Mouse (Mus musculus): ENCODE measurements around the gene Slc19a1. TPM values are rescaled to one million over a fixed set of nuclear protein-coding genes. Genes with fewer than 3 reads are reported as not detected.

Gene Slc19a1
- 29.0 and 32.5 TPM in 2 replicates for polyA plus RNA-seq (2015; fragmentation: Nextera tagmentation; extraction: Ambion mirVana)

DNA sequence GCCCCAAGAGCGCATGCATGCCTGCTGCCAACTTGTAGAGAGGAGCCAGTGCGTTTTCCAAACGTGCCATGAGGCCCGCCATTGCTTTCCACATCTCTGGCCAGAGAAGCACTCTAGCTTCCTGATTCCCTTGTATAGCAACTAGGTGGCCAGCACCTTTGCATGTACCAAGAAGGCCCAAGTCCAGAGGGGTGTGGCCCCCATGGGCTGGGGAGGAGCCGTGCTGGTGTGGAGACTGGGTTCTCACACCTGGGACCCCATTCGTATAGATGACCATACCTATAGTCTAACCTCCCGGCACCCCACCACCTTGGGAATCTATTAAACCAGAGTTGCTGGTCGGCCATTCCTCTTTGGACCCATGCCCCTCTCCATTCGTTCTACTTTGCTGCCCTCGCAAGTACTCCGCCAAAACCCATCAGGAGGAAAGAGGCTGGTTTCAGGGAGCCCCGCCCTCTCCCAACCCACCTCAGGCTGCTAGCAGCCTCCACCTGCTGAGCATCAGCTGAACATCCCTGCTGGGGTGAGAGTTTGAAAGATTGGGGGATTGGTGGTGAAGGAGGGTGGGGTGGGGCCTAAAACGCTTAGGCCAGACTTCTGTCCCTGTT lies at the start of gene Slc19a1:
Gene Slc19a1 (plus strand): TSS at position 474 of the 608 bp plus-strand sequence.
- Histone ChIP-seq H3K27ac (replicated peaks) (no peak within 1 kb of the TSS), H3K4me1 (peaks cover 31% of the 10 kb centered on the region), H3K4me2 (replicated peaks) (peak within 1 kb of the TSS; percentile 86), H3K36me3 (no peaks in the 10 kb centered on the region), H3K4me3 (replicated peaks) (peak within 1 kb of the TSS; percentile 62), H3K9ac (peak within 1 kb of the TSS; percentile 59), H3K27me3 (no peaks in the 10 kb centered on the region), H3K9me3 (replicated peaks) (no peaks in the 10 kb centered on the region)
- 40% methylated on average over 13 of the region's 13 CpGs for WGBS
- no peak for ATAC-seq (ENCODE audit: insufficient number of reproducible peaks, low FRiP score, low TSS enrichment, low read depth)

DNA sequence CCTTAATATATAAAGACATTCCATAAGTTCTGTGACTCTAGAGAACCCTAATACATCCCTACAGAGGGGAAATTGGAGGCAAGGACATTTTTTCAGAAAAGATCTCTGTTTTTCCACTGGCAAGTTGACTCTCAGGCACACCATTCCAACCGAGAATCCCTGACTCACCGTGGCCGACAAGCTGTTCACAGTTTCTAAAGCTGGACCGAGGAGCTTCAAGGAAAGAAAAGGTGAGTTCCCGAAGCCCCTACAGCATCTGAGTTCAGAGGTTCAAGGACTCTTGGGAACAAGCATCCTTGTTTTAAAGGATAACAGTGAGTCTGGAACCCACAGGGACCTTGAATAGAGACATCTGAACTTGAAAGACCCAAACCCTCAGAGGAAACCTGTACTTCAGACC lies 43.5 kb upstream of the Slc19a1 start:
- Histone ChIP-seq H3K4me2 (replicated peaks) (no peak overlapping the region), H3K27me3 (no peaks in the 10 kb centered on the region), H3K9me3 (replicated peaks) (no peaks in the 10 kb centered on the region), H3K4me1 (no peaks in the 10 kb centered on the region), H3K4me3 (replicated peaks) (no peak overlapping the region), H3K36me3 (no peaks in the 10 kb centered on the region), H3K27ac (replicated peaks) (no peak overlapping the region), H3K9ac (no peak overlapping the region)
- WGBS, result 89% methylated on average over 5 of the region's 5 CpGs
- no peak for ATAC-seq (ENCODE audit: insufficient number of reproducible peaks, low FRiP score, low TSS enrichment, low read depth)

DNA sequence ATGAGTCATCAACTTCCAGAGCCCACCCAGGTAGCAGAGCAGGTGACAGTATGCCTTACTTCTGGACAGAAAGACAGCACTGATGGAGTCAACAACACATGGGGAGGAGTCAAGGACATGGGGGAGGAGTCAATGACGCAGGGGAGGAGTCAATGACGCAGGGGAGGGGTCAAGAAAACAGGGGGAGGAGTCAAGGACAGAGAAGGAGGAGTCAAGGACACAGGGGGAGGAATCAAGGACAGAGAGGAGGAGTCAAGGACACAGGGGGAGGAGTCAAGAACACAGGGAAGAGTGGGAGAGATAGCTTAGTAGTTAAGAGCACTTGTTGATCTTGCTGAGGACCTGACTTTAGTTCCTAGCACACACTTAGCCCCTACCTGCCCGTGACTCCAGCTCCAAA lies 39.6 kb upstream of the Slc19a1 start:
- Histone ChIP-seq H3K4me1 (no peaks in the 10 kb centered on the region), H3K4me2 (replicated peaks) (no peak overlapping the region), H3K9me3 (replicated peaks) (no peaks in the 10 kb centered on the region; the same call in 1 of the 2 replicates), H3K4me3 (replicated peaks) (no peak overlapping the region), H3K36me3 (no peaks in the 10 kb centered on the region), H3K27ac (replicated peaks) (no peak overlapping the region), H3K9ac (no peak overlapping the region), H3K27me3 (no peaks in the 10 kb centered on the region)
- WGBS, result 59% methylated on average over 3 of the region's 3 CpGs
- no peak for ATAC-seq (ENCODE audit: insufficient number of reproducible peaks, low FRiP score, low TSS enrichment, low read depth)

DNA sequence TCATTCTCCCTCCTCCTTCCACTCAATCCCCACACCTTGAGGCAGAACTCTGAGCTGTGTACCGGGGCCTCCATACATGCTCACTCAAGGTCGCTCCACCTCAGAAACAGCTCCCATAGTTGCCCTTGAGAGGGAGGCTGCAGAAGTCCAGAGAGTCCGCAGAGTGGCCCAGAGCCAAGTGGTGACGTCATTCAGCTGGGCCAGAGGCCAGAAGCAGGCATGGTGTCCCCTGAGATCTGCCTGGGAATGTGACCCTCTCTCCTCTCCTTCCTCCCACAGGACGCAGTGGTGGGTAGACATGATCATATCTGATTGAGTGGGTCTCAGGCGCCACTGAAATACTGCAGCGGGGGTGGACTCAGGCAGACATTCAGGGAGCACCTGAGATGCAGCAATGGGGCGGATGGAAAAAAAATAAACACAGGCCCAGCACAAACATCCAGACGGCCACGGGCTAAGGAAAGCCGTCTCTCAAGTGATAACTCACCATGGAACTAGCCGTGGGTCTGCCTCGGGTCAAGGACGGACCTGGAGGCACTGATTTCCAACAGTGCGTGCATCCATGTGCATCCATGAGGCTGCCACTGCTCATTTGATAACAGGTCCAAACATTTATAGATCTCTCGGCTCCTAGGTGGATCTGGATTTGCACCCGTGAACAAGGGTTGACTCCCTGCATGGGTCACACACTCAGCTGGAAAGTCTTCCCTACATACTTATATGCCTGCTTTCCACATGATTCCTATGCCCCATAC lies 34.1 kb upstream of the Slc19a1 start:
- no peaks in the 10 kb centered on the region for H3K27me3 ChIP-seq
- no peak overlapping the region for H3K4me2 ChIP-seq (replicated peaks)
- no peaks in the 10 kb centered on the region for H3K4me1 ChIP-seq
- no peak overlapping the region for H3K4me3 ChIP-seq (replicated peaks)
- no peak overlapping the region for H3K27ac ChIP-seq (replicated peaks)
- H3K9ac ChIP-seq, result no peak overlapping the region
- H3K9me3 ChIP-seq (replicated peaks), result no peaks in the 10 kb centered on the region; the same call in 1 of the 2 replicates
- H3K36me3 ChIP-seq, result no peaks in the 10 kb centered on the region
- WGBS, result 69% methylated on average over 17 of the region's 17 CpGs
- no peak; the same call in 1 of the 2 replicates for ATAC-seq (ENCODE audit: insufficient number of reproducible peaks, low FRiP score, low TSS enrichment, low read depth)

DNA sequence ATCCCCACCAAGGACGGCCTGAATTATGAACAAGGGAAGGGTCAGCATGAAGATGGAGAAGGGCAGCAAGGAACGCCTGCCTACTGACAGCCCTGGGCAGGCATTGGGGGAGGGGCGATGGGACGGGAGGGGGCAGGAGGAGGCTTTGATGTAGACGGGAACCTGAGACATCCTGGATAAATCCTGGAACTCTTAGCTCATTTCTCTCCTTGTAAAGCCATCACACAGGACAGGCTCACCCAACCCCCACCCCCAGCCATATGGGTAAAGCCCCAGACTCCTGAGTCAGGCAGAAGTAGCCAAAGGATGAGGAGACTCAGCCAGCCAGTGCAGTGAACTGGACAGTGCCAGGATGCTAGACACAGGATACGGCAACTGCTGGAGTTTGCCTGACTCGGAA lies 27.1 kb upstream of the Slc19a1 start:
- no peak overlapping the region for H3K4me2 ChIP-seq (replicated peaks)
- H3K36me3 ChIP-seq, result no peaks in the 10 kb centered on the region
- no peak overlapping the region for H3K4me3 ChIP-seq (replicated peaks)
- H3K9me3 ChIP-seq (replicated peaks), result no peaks in the 10 kb centered on the region
- H3K4me1 ChIP-seq, result peaks cover 11% of the 10 kb centered on the region
- no peaks in the 10 kb centered on the region for H3K27me3 ChIP-seq
- WGBS, result 19% methylated on average over 7 of the region's 7 CpGs
- no peak overlapping the region for H3K27ac ChIP-seq (replicated peaks)
- H3K9ac ChIP-seq, result no peak overlapping the region
- ATAC-seq (ENCODE audit: insufficient number of reproducible peaks, low FRiP score, low TSS enrichment, low read depth), result no peak

DNA sequence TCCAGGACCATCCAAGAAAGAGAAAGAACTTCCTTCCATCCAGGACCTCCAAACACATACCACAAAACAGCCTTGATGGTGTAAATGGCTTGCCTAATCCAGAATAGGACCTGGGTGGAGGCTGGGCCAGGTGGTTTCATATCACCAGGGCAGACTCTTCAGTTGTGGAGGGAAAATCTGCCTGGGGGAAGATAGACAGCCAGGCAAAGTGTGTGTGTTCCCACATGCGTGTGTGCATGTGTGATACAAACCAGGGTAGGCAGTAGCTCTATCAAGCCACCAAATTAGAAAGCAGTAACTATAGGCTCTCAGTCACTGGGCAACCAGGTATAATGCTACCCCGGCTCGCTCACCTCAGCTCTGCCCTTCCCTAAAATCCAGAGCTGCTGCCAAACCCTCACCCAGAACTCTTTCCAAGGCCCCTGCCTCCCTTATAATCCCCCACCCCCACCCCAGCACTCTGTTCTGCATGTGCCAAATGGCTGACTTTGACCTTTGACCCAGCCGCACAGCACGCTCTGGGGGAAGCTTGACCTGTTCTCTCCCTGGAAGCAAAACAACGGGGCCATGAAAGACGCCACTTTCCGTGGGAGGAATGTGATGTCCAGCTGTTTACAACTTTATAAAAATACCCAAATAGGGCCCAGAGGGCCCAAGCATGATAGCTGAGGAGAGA lies 24.5 kb upstream of the Slc19a1 start:
- no peaks in the 10 kb centered on the region for H3K27me3 ChIP-seq
- 33% methylated on average over 8 of the region's 8 CpGs for WGBS
- no peaks in the 10 kb centered on the region for H3K9me3 ChIP-seq (replicated peaks)
- ATAC-seq (ENCODE audit: insufficient number of reproducible peaks, low FRiP score, low TSS enrichment, low read depth), result no peak
- H3K4me3 ChIP-seq (replicated peaks), result no peak overlapping the region
- H3K4me1 ChIP-seq, result peaks cover 11% of the 10 kb centered on the region
- no peaks in the 10 kb centered on the region for H3K36me3 ChIP-seq
- H3K4me2 ChIP-seq (replicated peaks), result no peak overlapping the region
- H3K9ac ChIP-seq, result no peak overlapping the region
- no peak overlapping the region for H3K27ac ChIP-seq (replicated peaks)

DNA sequence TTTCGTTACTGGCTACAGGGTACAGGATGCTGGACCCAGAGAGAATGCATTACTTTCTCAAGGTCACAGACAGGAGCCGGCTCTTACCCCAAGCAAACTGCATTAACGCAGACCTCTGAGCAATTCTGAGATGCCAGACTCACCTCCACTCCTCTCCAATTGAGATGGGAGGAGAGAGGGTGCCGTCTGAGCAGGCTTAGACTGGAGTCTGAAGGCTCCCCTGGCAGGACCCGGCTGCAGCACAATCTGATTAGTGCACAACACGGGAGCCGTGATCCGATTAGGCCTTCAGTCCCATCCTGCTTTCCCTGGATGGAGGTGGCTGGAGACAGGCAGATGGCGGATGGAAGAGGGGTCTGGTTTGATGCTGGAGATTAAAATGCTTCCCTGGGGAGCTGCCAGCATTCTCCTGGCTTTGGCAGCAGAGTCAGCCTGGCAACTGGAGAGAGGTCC lies 23.9 kb upstream of the Slc19a1 start:
- Histone ChIP-seq H3K27me3 (no peaks in the 10 kb centered on the region), H3K4me1 (peaks cover 11% of the 10 kb centered on the region), H3K36me3 (no peaks in the 10 kb centered on the region), H3K4me3 (replicated peaks) (no peak overlapping the region), H3K27ac (replicated peaks) (no peak overlapping the region), H3K9ac (no peak overlapping the region), H3K9me3 (replicated peaks) (no peaks in the 10 kb centered on the region), H3K4me2 (replicated peaks) (no peak overlapping the region)
- no peak for ATAC-seq (ENCODE audit: insufficient number of reproducible peaks, low FRiP score, low TSS enrichment, low read depth)
- WGBS, result 20% methylated on average over 9 of the region's 9 CpGs

DNA sequence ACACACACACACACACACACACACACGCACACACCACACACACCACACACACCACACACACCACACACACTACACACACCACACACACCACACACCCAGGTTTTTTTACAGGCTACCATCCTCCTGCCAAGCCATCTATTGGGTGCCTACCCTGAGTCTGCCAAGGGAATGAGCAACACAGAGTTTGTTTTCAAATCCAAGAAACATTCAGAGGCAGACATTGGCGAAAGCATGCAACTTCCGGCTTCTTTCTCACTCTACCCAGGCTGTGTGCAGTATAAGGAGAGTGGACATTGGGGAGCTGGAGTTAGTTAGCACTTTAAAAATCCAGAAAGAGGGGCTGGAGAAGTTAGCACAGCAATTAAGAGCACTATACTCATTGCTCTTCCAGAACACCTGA lies 23.3 kb upstream of the Slc19a1 start:
- Histone ChIP-seq H3K36me3 (no peaks in the 10 kb centered on the region), H3K9me3 (replicated peaks) (no peaks in the 10 kb centered on the region), H3K27ac (replicated peaks) (no peak overlapping the region), H3K27me3 (no peaks in the 10 kb centered on the region), H3K9ac (no peak overlapping the region), H3K4me3 (replicated peaks) (no peak overlapping the region), H3K4me1 (peaks cover 11% of the 10 kb centered on the region), H3K4me2 (replicated peaks) (no peak overlapping the region)
- ATAC-seq (ENCODE audit: insufficient number of reproducible peaks, low FRiP score, low TSS enrichment, low read depth), result no peak
- WGBS, result 86% methylated on average over 2 of the region's 3 CpGs

DNA sequence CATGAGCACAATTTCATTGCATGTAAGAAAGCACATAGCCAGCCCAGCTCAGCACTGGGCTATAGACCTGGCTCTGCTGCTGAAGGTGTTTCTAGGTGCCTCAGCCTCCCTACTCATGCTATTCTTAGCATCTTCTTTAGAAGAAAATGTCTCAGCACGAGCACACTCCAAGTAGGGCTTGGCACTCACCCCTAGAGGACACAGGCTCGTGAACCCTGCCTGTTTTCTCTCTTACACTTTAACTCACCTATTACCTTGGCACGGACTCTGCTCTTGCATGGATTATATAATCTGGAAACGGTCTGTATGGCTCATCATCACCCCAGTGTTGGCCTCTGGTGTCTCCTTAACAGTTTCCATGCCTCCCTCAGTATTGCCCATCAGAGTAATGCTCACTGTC lies 20.4 kb upstream of the Slc19a1 start:
- Histone ChIP-seq H3K9me3 (replicated peaks) (no peaks in the 10 kb centered on the region), H3K27ac (replicated peaks) (no peak overlapping the region), H3K4me3 (replicated peaks) (no peak overlapping the region), H3K9ac (no peak overlapping the region), H3K27me3 (no peaks in the 10 kb centered on the region), H3K36me3 (no peaks in the 10 kb centered on the region), H3K4me2 (replicated peaks) (no peak overlapping the region), H3K4me1 (peaks cover 11% of the 10 kb centered on the region)
- no peak for ATAC-seq (ENCODE audit: insufficient number of reproducible peaks, low FRiP score, low TSS enrichment, low read depth)
- WGBS, result 81% methylated on average over 4 of the region's 4 CpGs

DNA sequence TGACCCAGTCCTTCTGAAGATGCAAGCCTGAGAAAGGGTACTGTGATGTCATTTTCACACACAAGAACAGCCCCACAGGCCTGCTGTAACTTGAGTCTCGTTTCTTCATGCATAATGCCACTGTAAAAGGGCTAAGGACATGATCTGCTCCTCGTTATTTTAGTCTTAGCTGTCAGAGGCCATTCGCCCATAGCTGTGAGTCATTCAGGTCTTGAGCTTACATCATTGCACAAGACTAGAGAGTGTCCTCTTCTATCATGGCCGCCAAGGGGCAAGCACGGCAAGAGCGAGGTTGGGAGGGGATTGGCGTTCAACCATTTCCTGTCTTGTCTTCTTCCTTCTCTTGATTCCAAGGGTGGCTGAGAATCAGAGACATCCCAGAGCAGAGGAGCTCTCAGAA lies 16.0 kb upstream of the Slc19a1 start:
- no peak overlapping the region for H3K27ac ChIP-seq (replicated peaks)
- 74% methylated on average over 7 of the region's 7 CpGs for WGBS
- no peaks in the 10 kb centered on the region for H3K27me3 ChIP-seq
- no peak overlapping the region for H3K4me2 ChIP-seq (replicated peaks)
- H3K4me1 ChIP-seq, result no peaks in the 10 kb centered on the region
- H3K36me3 ChIP-seq, result no peaks in the 10 kb centered on the region
- no peaks in the 10 kb centered on the region for H3K9me3 ChIP-seq (replicated peaks)
- H3K9ac ChIP-seq, result no peak overlapping the region
- no peak overlapping the region for H3K4me3 ChIP-seq (replicated peaks)
- no peak for ATAC-seq (ENCODE audit: insufficient number of reproducible peaks, low FRiP score, low TSS enrichment, low read depth)

DNA sequence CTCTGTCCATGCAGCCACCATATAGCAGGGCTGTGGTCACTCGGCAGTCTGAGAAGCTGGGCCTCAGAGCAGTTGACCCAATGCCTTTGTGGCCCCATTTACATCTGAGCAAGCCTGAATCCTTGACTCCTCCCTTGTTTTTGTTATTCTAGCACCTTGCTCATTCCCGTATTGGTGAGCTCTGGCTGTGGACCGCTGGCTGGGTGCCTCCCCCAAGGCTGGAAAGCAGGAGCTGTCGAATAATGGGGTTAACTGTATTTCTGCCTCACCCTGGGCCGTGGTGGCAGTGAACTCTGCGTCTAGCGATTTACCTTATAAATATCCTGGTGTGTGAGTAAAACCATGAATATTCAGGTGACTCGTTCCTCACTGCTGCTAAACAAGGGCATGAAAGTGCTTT lies 15.5 kb upstream of the Slc19a1 start:
- H3K27ac ChIP-seq (replicated peaks), result no peak overlapping the region
- no peaks in the 10 kb centered on the region for H3K9me3 ChIP-seq (replicated peaks)

More for the DNA sequence above, 15.5 kb upstream of the Slc19a1 start:
- Histone ChIP-seq H3K27me3 (no peaks in the 10 kb centered on the region), H3K4me3 (replicated peaks) (no peak overlapping the region), H3K4me1 (no peaks in the 10 kb centered on the region), H3K36me3 (no peaks in the 10 kb centered on the region), H3K4me2 (replicated peaks) (no peak overlapping the region), H3K9ac (no peak overlapping the region)
- WGBS, result 42% methylated on average over 8 of the region's 8 CpGs
- ATAC-seq (ENCODE audit: insufficient number of reproducible peaks, low FRiP score, low TSS enrichment, low read depth), result no peak
